Mouse (Mus musculus) heart, embryonic 14.5 days (tissue): ENCODE results near the gene Gse1. TPM values are rescaled to one million over a fixed set of nuclear protein-coding genes. Genes with fewer than 3 reads are reported as not detected.

Experiments
- ATAC-seq: fragments of 200-750 bp; cut with Nextera tagmentation; 2 replicates; pipeline ENCODE4 v1.8.0; 2017; ENCODE audit warnings: low read depth, moderate TSS enrichment; ENCODE audit not compliant: insufficient number of reproducible peaks, insufficient read depth, low FRiP score
- H3K27ac ChIP-seq, 2 experiments: fragments of 200-500 bp in 1 of 2; fragments of 300-500 bp in 1 of 2; sonication (generic) in 1 of 2; replicated peaks in 1 of 2; 2 replicates each; pipeline ENCODE4 v1.5.1; 2012 to 2014; ENCODE audit warnings: low read depth in 2 of 2, low read length in 2 of 2, control low read depth in 1 of 2, mild to moderate bottlenecking in 1 of 2, mixed read lengths in 1 of 2; ENCODE audit not compliant: control insufficient read depth in 1 of 2, insufficient read depth in 1 of 2
- H3K27me3 ChIP-seq: fragments of 300-500 bp; sonication (generic); 2 replicates; pipeline ENCODE4 v1.6.1; 2014; ENCODE audit warnings: mild to moderate bottlenecking, low read length, control low read depth; ENCODE audit not compliant: control insufficient read depth, insufficient read depth
- H3K36me3 ChIP-seq: fragments of 300-500 bp; sonication (generic); 2 replicates; pipeline ENCODE4 v1.6.1; 2014; ENCODE audit warnings: mild to moderate bottlenecking, control low read depth, low read length, mixed read lengths; ENCODE audit not compliant: control insufficient read depth, insufficient read depth
- H3K4me1 ChIP-seq, 2 experiments: fragments of 200-500 bp in 1 of 2; fragments of 300-500 bp in 1 of 2; sonication (generic) in 1 of 2; 2 replicates each; pipeline ENCODE4 v1.6.1; 2012 to 2014; ENCODE audit warnings: low read length in 2 of 2, control low read depth in 1 of 2, mixed read lengths in 1 of 2; ENCODE audit not compliant: control insufficient read depth in 2 of 2, insufficient read depth in 2 of 2
- H3K4me2 ChIP-seq: fragments of 300-500 bp; sonication (generic); 2 replicates; pipeline ENCODE4 v1.6.1; 2014; ENCODE audit warnings: mild to moderate bottlenecking, low read length
- H3K4me3 ChIP-seq, 2 experiments: fragments of 200-500 bp in 1 of 2; fragments of 300-500 bp in 1 of 2; sonication (generic) in 1 of 2; 2 replicates each; pipeline ENCODE4 v1.5.1; 2012 to 2014; ENCODE audit warnings: low read length in 2 of 2, mild to moderate bottlenecking in 2 of 2, control low read depth in 1 of 2, low read depth in 1 of 2, moderate library complexity in 1 of 2; ENCODE audit not compliant: control insufficient read depth in 1 of 2, insufficient read depth in 1 of 2
- H3K9ac ChIP-seq: fragments of 300-500 bp; sonication (generic); 2 replicates; pipeline ENCODE4 v1.6.1; 2014; ENCODE audit warnings: mild to moderate bottlenecking, low read length
- H3K9me3 ChIP-seq: fragments of 300-500 bp; sonication (generic); 2 replicates; pipeline ENCODE4 v1.6.1; 2016; ENCODE audit warnings: low read length, control low read depth; ENCODE audit not compliant: control insufficient read depth
- WGBS: fragments of 180-500 bp; shearing (Covaris S2); extraction: QIAGEN DNeasy Blood & Tissue Kit; methylation state at CpG from one replicate; pipeline ENCODE4 v1.1.7; 2014; 5-methylcytosine and 5-hydroxymethylcytosine counted together
- polyA plus RNA-seq: library from polyadenylated mRNA; unstranded; fragments of >200 nt; fragmentation: Nextera tagmentation; extraction: Ambion mirVana; gene quantifications from 2 replicates; pipeline ENCODE4 v1.2.1, GENCODE M21; 2014

Gene Gse1
- polyA plus RNA-seq, 1 experiment from 2014 or later = 12.2 TPM

DNA sequence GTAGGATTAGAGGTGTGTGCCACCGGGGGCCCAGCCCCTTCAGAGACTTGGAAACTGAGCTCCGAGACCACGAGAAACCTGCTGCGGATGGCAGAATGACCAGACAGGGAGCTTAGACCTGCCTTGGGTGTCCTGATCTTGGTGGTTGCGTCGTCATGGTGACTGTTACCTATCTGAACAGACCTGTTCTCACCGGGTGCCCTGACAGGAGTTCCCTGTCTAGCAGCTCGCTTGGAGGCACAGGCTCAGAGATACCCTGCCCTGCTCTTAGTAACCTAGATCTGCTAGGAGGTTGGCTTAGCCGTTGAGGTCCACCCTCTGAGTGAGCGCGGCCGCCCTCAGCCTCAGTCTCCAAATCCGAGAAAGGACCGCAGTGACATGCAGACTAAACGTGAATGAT is 292.0 kb downstream of the Gse1 start:
- Histone ChIP-seq H3K4me3 (no peak overlapping the region), H3K9me3 (no peaks in the 10 kb centered on the region), H3K27me3 (no peaks in the 10 kb centered on the region), H3K27ac (peak overlapping the region in 1 of 2 experiments; percentile 60; a peak in 1 of 4 replicates), H3K4me1 (peaks cover 59 to 88% of the 10 kb centered on the region in 2 experiments), H3K36me3 (no peaks in the 10 kb centered on the region), H3K9ac (peak overlapping the region; percentile 67), H3K4me2 (peak overlapping the region; percentile 32; the same call in 1 of the 2 replicates)
- ATAC-seq = no peak
- 62% methylated on average over 15 of the region's 15 CpGs for WGBS

DNA sequence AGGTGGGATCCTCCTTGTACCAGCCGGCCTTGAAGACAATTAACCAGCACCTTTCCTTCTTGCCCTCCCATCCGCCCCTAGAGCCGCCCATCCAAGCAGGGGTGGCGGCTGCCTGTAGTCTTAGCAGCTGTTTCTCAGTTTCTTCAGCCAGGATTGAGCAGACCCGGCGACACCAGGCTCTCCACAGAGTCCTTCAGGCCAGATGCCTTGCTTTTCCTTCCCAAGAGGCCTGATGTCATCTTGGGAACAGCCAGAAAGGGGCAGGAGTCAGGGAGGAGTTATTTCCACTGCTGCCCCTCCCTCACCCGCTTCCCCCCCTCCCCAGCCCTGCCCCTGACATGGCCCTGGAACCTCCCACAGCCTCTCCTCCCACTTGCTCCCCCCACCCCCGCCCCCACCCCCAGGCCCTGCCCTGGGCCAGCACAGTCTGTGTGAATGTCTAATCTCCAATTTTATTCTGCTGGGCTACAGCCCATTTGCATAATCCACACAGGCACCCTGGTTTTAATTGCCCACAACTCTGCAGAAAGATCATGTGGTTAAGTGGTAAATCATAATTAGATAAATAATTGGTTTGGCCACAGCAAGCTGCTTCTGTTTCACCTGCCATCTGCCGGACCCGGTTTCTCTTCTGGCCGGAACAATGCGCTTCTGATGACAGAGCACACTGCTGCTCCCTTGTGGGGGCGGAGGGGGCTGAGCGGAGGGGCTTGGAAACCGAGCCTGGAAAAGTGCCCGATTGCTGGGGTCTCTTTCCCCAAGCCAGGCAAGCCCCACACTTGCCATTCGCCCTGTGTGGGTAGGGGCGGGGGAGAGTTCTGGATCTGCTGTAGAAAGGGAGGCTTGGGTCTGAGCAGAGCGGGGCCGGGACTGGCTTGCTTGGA is 292.7 kb downstream of the Gse1 start:
- H3K4me1 ChIP-seq = peaks cover 65 to 88% of the 10 kb centered on the region in 2 experiments
- no peaks in the 10 kb centered on the region for H3K9me3 ChIP-seq
- H3K27me3 ChIP-seq = no peaks in the 10 kb centered on the region
- ATAC-seq = 0 out of 2 replicates have a peak, but pooled peaks have one; percentile 6
- peak overlapping the region; percentile 32; the same call in 1 of the 2 replicates for H3K4me2 ChIP-seq
- H3K27ac ChIP-seq = peak overlapping the region in 1 of 2 experiments; percentile 60; a peak in 1 of 4 replicates
- no peak overlapping the region for H3K4me3 ChIP-seq
- 28% methylated on average over 20 of the region's 20 CpGs for WGBS
- no peaks in the 10 kb centered on the region for H3K36me3 ChIP-seq
- H3K9ac ChIP-seq = peak overlapping the region; percentile 67

DNA sequence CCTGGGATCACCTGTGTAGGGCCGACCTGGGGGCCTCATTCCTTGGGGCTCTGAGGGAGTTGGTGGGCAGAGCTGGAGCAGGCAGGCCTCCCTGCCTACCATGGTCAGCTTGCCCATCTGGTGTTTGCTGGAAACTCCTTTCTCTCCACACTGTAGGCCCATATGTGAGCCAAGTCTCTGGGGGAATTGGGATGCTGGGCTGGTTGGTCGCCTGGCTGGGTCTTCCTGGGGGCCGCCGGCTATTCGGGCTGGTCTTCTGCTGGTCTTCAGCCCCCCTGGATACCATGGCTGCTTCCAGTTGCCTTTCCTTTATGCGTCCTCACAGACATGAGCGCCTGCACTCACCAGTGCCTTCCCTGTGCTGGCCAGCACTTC is 293.3 kb downstream of the Gse1 start:
- H3K36me3 ChIP-seq = no peaks in the 10 kb centered on the region
- H3K27ac ChIP-seq = no peak overlapping the region; a peak in 1 of 4 replicates
- H3K4me3 ChIP-seq = no peak overlapping the region
- no peaks in the 10 kb centered on the region for H3K9me3 ChIP-seq
- no peak overlapping the region for H3K4me2 ChIP-seq
- no peaks in the 10 kb centered on the region for H3K27me3 ChIP-seq
- ATAC-seq = no peak
- WGBS = 69% methylated on average over 7 of the region's 7 CpGs
- peaks cover 66 to 88% of the 10 kb centered on the region in 2 experiments for H3K4me1 ChIP-seq
- H3K9ac ChIP-seq = no peak overlapping the region

DNA sequence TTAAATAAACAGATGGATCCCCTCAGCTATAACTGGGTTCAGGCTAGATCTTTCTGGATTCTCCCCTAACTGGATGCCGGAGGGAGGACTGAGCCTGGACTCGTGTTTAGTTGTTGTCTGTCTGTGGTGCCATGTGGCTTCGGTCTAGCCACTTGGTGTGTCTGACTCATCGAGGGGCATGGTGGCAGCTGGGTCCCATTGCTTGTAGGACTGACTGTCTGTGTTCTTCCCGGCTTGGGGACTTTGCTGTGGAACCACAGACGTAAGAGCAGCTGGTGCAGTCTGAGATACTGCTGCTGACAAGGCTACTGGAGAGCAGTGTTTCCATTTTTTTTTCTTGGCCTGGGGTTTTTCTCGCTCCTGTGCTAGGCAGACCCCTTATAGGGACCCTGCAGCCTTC is 295.4 kb downstream of the Gse1 start:
- Histone ChIP-seq H3K4me3 (no peak overlapping the region), H3K36me3 (no peaks in the 10 kb centered on the region), H3K4me1 (peaks cover 70 to 88% of the 10 kb centered on the region in 2 experiments), H3K9me3 (no peaks in the 10 kb centered on the region), H3K4me2 (0 out of 2 replicates have a peak overlapping the region, but pooled peaks have one; percentile 7), H3K9ac (peak overlapping the region; percentile 53; the same call in 1 of the 2 replicates), H3K27ac (peak overlapping the region; percentile 63 to 90), H3K27me3 (no peaks in the 10 kb centered on the region)
- 41% methylated on average over 7 of the region's 7 CpGs for WGBS
- no peak for ATAC-seq

DNA sequence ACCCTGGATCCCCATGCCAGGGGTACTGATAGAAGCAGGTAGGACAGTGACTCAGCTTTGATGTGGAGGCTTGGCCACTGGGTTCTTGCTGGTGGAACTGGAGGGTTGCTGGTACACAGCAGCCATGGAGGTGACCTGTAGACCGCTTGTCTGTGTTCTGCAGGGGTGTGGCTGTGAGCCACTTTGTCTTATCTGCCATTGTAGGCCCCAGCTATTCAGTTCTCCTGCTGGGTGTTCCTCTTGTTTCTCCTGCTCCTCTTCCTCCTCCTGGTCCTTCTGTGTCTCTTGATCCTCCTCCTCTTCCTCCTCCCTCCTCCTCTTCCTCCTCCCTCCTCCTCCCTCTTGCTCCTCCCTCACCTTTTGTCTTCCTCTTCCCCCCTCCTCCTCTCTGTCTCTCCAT is 296.9 kb downstream of the Gse1 start:
- WGBS = 25% methylated on average over 1 of the region's 1 CpGs
- H3K27me3 ChIP-seq = no peaks in the 10 kb centered on the region
- peak overlapping the region; percentile 83 to 90 for H3K27ac ChIP-seq
- H3K4me1 ChIP-seq = peaks cover 67 to 81% of the 10 kb centered on the region in 2 experiments
- H3K36me3 ChIP-seq = no peaks in the 10 kb centered on the region
- no peak overlapping the region for H3K4me3 ChIP-seq
- H3K9me3 ChIP-seq = no peaks in the 10 kb centered on the region
- peak overlapping the region; percentile 11; the same call in 1 of the 2 replicates for H3K4me2 ChIP-seq
- ATAC-seq = no peak
- H3K9ac ChIP-seq = peak overlapping the region; percentile 51

DNA sequence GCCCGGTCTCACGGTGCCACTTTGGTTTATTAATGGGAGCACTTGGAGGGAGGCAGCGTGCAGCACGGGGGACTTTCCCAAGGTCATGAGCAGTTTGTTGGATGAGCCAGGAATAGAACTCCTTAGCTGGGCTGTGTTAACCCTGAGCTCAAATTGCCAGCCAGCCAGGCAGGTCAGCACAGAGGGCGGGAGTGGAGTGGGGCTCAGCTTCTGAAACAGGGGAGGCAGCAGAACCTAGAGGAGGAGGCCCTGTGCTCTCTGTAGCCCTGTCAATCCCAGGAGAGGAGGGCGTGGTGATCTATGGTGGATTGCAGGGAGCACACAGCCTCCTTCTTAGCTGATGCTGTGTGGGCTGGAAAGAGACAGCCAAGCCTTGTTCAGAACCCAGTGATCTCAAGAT is 297.6 kb downstream of the Gse1 start:
- Histone ChIP-seq H3K4me2 (peak overlapping the region; percentile 16; the same call in 1 of the 2 replicates), H3K4me1 (peaks cover 61 to 74% of the 10 kb centered on the region in 2 experiments), H3K27me3 (no peaks in the 10 kb centered on the region), H3K27ac (peak overlapping the region; percentile 83 to 90), H3K9me3 (no peaks in the 10 kb centered on the region), H3K4me3 (no peak overlapping the region), H3K9ac (peak overlapping the region; percentile 51), H3K36me3 (no peaks in the 10 kb centered on the region)
- WGBS = 29% methylated on average over 6 of the region's 6 CpGs
- ATAC-seq = peak; percentile 64

DNA sequence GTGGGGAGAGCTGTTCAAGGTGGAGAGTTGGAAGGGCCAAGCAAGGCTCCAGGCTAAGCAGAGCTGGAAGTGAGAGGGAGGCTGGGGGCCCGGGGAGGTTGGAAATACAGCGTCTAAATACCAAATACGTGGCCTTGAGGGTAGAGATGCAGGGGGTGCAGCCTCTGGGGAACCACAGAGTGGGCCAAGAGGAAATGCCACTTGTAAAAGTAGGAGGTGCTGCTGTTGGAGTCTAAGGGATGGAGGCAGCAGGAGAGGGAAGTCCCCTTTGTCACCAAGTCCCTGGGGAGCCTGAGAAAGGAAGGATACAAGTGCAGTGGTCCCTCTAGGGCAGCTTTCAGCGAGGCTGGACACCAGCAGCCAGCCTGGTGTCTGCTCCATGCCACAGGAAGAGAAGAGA is 298.3 kb downstream of the Gse1 start:
- 37% methylated on average over 4 of the region's 4 CpGs for WGBS
- peak overlapping the region; percentile 16; the same call in 1 of the 2 replicates for H3K4me2 ChIP-seq
- H3K36me3 ChIP-seq = no peaks in the 10 kb centered on the region
- peak overlapping the region; percentile 83 to 90 for H3K27ac ChIP-seq
- no peaks in the 10 kb centered on the region for H3K27me3 ChIP-seq
- no peak overlapping the region for H3K4me3 ChIP-seq
- peaks cover 63 to 73% of the 10 kb centered on the region in 2 experiments for H3K4me1 ChIP-seq
- no peak for ATAC-seq
- H3K9me3 ChIP-seq = no peaks in the 10 kb centered on the region
- H3K9ac ChIP-seq = peak overlapping the region; percentile 51; the same call in 1 of the 2 replicates
